Mouse (Mus musculus): ENCODE results near the gene 4930562C15Rik. TPM values are rescaled to one million over a fixed set of nuclear protein-coding genes. Genes with fewer than 3 reads are reported as not detected.

The 4930562C15Rik gene
- total and polyA plus RNA-seq, 3 experiments, result 0.12 to 0.21 TPM; not detected in 1

GRCm38 (mm10) chr16:4848090-4848489, 12.9 kb downstream of the 4930562C15Rik start:
- no peak overlapping the region for H3K9ac ChIP-seq (ENCODE audit: control insufficient read depth, low read depth, low read length, poor library complexity, severe bottlenecking)

DNA sequence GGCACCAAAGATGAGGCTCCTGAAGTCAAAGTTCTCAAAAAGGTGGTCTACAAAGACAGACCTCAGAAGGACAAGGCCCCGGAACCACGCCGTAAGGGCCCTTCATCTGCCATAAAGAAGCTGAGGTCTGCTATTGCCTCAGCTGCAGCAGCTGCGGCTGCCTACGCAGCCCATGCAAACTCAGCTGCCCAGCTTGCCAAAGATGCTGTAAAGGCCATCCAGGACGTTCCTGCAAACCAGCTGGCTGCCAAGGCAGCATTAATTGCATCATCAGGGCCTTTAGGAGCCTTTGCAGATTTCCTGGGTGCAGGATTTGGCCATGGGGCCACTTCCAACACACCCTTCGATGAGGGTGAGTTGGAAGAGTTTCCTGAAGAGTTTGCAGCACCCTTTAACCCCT, 15.1 kb downstream of the 4930562C15Rik start:
- H3K4me1 ChIP-seq (ENCODE audit: control insufficient read depth in 1 of 2, insufficient read depth in 2 of 2, low read length in 2 of 2), result no peaks in the 10 kb centered on the region
- no peak overlapping the region for H3K9ac ChIP-seq (ENCODE audit: control insufficient read depth, low read depth, low read length, poor library complexity, severe bottlenecking)
- H3K27ac ChIP-seq (ENCODE audit: control insufficient read depth, low read depth, low read length), result no peak overlapping the region
- H3K79me2 ChIP-seq (ENCODE audit: control insufficient read depth, insufficient read depth, low read length, poor library complexity), result no peaks in the 10 kb centered on the region
- no peak for DNase-seq (ENCODE audit: low read depth, low spot score)
- H3K36me3 ChIP-seq (ENCODE audit: control insufficient read depth in 1 of 2, insufficient read depth in 2 of 2, low read length in 2 of 2), result no peaks in the 10 kb centered on the region
- H3K27me3 ChIP-seq (ENCODE audit: control insufficient read depth in 1 of 2, insufficient read depth in 2 of 2, low read length in 2 of 2), result peaks cover 0 to 8% of the 10 kb centered on the region in 2 experiments; a peak in 2 of 4 replicates
- TF ChIP-seq GATA1 (IDR thresholded peaks at IDR 0.05; ENCODE audit: low read depth, low read length), result no peak
- TF ChIP-seq HCFC1 (IDR thresholded peaks at IDR 0.05; ENCODE audit: low read depth, low read length), result no peak
- TF ChIP-seq MAZ (IDR thresholded peaks at IDR 0.05; ENCODE audit: low read depth, low read length), result no peak
- no peak for TF ChIP-seq KAT2A (conservative IDR thresholded peaks at IDR 0.05; ENCODE audit: low read depth, low read length)
- TF ChIP-seq TBP (IDR thresholded peaks at IDR 0.05; ENCODE audit: low read depth, low read length), result no peak
- no peak for TF ChIP-seq ELF1 (IDR thresholded peaks at IDR 0.05; ENCODE audit: low read depth, low read length)
- no peak for TF ChIP-seq SIN3A (IDR thresholded peaks at IDR 0.05; ENCODE audit: low read length)
- H3K9me3 ChIP-seq (replicated peaks; ENCODE audit: insufficient read depth, low read length), result no peaks in the 10 kb centered on the region
- no peak overlapping the region for H3K4me3 ChIP-seq (ENCODE audit: control insufficient read depth in 1 of 2, insufficient read depth in 1 of 2, low read depth in 2 of 2, low read length in 2 of 2)

More at GRCm38 (mm10) chr16:4848090-4848489, 12.9 kb downstream of the 4930562C15Rik start:
- no peak for DNase-seq (ENCODE audit: low read depth, low spot score)
- Histone ChIP-seq H3K4me1 (ENCODE audit: control insufficient read depth in 1 of 2, insufficient read depth in 2 of 2, low read length in 2 of 2) (no peaks in the 10 kb centered on the region), H3K79me2 (ENCODE audit: control insufficient read depth, insufficient read depth, low read length, poor library complexity) (no peaks in the 10 kb centered on the region), H3K36me3 (ENCODE audit: control insufficient read depth in 1 of 2, insufficient read depth in 2 of 2, low read length in 2 of 2) (no peaks in the 10 kb centered on the region), H3K9me3 (replicated peaks; ENCODE audit: insufficient read depth, low read length) (no peaks in the 10 kb centered on the region), H3K4me3 (ENCODE audit: control insufficient read depth in 1 of 2, insufficient read depth in 1 of 2, low read depth in 2 of 2, low read length in 2 of 2) (no peak overlapping the region), H3K27me3 (ENCODE audit: control insufficient read depth in 1 of 2, insufficient read depth in 2 of 2, low read length in 2 of 2) (peaks cover 0 to 9% of the 10 kb centered on the region in 2 experiments; a peak in 3 of 4 replicates), H3K27ac (ENCODE audit: control insufficient read depth, low read depth, low read length) (no peak overlapping the region)
- TF ChIP-seq UBTF (IDR thresholded peaks at IDR 0.05; ENCODE audit: borderline replicate concordance, insufficient read depth, low read depth, low read length) (no peak), MXI1 (IDR thresholded peaks at IDR 0.05; ENCODE audit: low read depth, low read length) (no peak), ZKSCAN1 (IDR thresholded peaks at IDR 0.05; ENCODE audit: low read depth, low read length) (no peak), TCF12 (IDR thresholded peaks at IDR 0.05; ENCODE audit: low read depth, low read length) (no peak), MAZ (IDR thresholded peaks at IDR 0.05; ENCODE audit: low read depth, low read length) (no peak), MAX (IDR thresholded peaks at IDR 0.05; ENCODE audit: low read length) (no peak), JUND (IDR thresholded peaks at IDR 0.05; ENCODE audit: low read depth, low read length) (no peak), ZC3H11A (IDR thresholded peaks at IDR 0.05; ENCODE audit: low read depth, low read length) (no peak), TBP (IDR thresholded peaks at IDR 0.05; ENCODE audit: low read depth, low read length) (no peak), NRF1 (IDR thresholded peaks at IDR 0.05; ENCODE audit: insufficient read depth, low read depth, low read length, poor library complexity, severe bottlenecking) (no peak)
